Mouse (Mus musculus) liver, embryonic 12.5 days (tissue): ENCODE data around the gene Terb1. TPM values are rescaled to one million over a fixed set of nuclear protein-coding genes. Genes with fewer than 3 reads are reported as not detected.

Experiments used
- ATAC-seq: fragments of 200-750 bp; cut with Nextera tagmentation; 2 replicates; pipeline ENCODE4 v1.8.0; 2017; ENCODE audit warnings: moderate number of reproducible peaks, mild to moderate bottlenecking, moderate library complexity
- H3K27ac ChIP-seq: fragments of 300-500 bp; sonication (generic); 2 replicates; pipeline ENCODE4 v1.5.1; 2016; ENCODE audit warnings: mild to moderate bottlenecking
- H3K27me3 ChIP-seq: fragments of 300-500 bp; sonication (generic); replicated peaks from 2 replicates; pipeline ENCODE4 v1.6.1; 2016; ENCODE audit warnings: mild to moderate bottlenecking, moderate library complexity
- H3K36me3 ChIP-seq: fragments of 300-500 bp; sonication (generic); 2 replicates; pipeline ENCODE4 v1.6.1; 2016; ENCODE audit warnings: mild to moderate bottlenecking, moderate library complexity
- H3K4me1 ChIP-seq: fragments of 300-500 bp; sonication (generic); 2 replicates; pipeline ENCODE4 v1.6.1; 2016
- H3K4me2 ChIP-seq: fragments of 300-500 bp; sonication (generic); 2 replicates; pipeline ENCODE4 v1.6.1; 2016; ENCODE audit warnings: mild to moderate bottlenecking, moderate library complexity
- H3K4me3 ChIP-seq: fragments of 300-500 bp; sonication (generic); 2 replicates; pipeline ENCODE4 v1.5.1; 2016; ENCODE audit warnings: mild to moderate bottlenecking, moderate library complexity
- H3K9ac ChIP-seq: fragments of 300-500 bp; sonication (generic); 2 replicates; pipeline ENCODE4 v1.6.1; 2016; ENCODE audit warnings: mild to moderate bottlenecking, moderate library complexity
- H3K9me3 ChIP-seq: fragments of 300-500 bp; sonication (generic); replicated peaks from 2 replicates; pipeline ENCODE4 v1.6.1; 2016; ENCODE audit warnings: mild to moderate bottlenecking, moderate library complexity
- WGBS: fragments of 180-500 bp; shearing (Covaris S2); methylation state at CpG from one replicate; pipeline ENCODE4 v1.1.7; 2016; ENCODE audit not compliant: insufficient replicate concordance; 5-methylcytosine and 5-hydroxymethylcytosine counted together
- polyA plus RNA-seq: library from polyadenylated mRNA; unstranded; fragments of >200 nt; fragmentation: Nextera tagmentation; extraction: Ambion mirVana; gene quantifications from 2 replicates; pipeline ENCODE4 v1.2.1, GENCODE M21; 2016

Gene Terb1
- polyA plus RNA-seq = 0.04 and 0.07 TPM in 2 replicates

- H3K27ac ChIP-seq = no peak within 1 kb of the TSS
Observed at GRCm38 (mm10) chr8:104509061-104510006, at the start of gene Terb1. TSS of gene Terb1 (minus strand) at chr8:104509910.

GRCm38 (mm10) chr8:104557226-104557625 is 47.5 kb upstream of the Terb1 start:
- no peak overlapping the region for H3K27ac ChIP-seq
- H3K9ac ChIP-seq = no peak overlapping the region
- peaks cover 32% of the 10 kb centered on the region for H3K27me3 ChIP-seq
- ATAC-seq = peak; percentile 60; the same call in 1 of the 2 replicates
- 40% methylated on average over 7 of the region's 7 CpGs for WGBS
- no peaks in the 10 kb centered on the region for H3K36me3 ChIP-seq
- no peaks in the 10 kb centered on the region for H3K9me3 ChIP-seq
- no peak overlapping the region for H3K4me3 ChIP-seq
- H3K4me1 ChIP-seq = no peaks in the 10 kb centered on the region
- H3K4me2 ChIP-seq = no peak overlapping the region

More at GRCm38 (mm10) chr8:104509061-104510006, at the start of gene Terb1:
- Histone ChIP-seq H3K4me3 (peak within 1 kb of the TSS; percentile 60), H3K4me2 (peak within 1 kb of the TSS; percentile 97), H3K36me3 (peaks cover 15% of the 10 kb centered on the region), H3K9me3 (no peaks in the 10 kb centered on the region), H3K27me3 (0 out of 2 replicates have a peak, but pooled peaks cover 15% of the 10 kb centered on the region), H3K9ac (peak within 1 kb of the TSS; percentile 68), H3K4me1 (peaks cover 12% of the 10 kb centered on the region)
- peak; percentile 63 for ATAC-seq
- WGBS = 5% methylated on average over 63 of the region's 64 CpGs

GRCm38 (mm10) chr8:104555191-104555590 is 45.5 kb upstream of the Terb1 start:
- H3K9ac ChIP-seq = no peak overlapping the region
- no peak for ATAC-seq
- 71% methylated on average over 4 of the region's 4 CpGs for WGBS
- no peak overlapping the region for H3K4me2 ChIP-seq
- H3K36me3 ChIP-seq = no peaks in the 10 kb centered on the region
- no peak overlapping the region for H3K27ac ChIP-seq
- H3K4me3 ChIP-seq = no peak overlapping the region
- H3K27me3 ChIP-seq = peaks cover 32% of the 10 kb centered on the region
- H3K9me3 ChIP-seq = no peaks in the 10 kb centered on the region
- H3K4me1 ChIP-seq = no peaks in the 10 kb centered on the region

DNA sequence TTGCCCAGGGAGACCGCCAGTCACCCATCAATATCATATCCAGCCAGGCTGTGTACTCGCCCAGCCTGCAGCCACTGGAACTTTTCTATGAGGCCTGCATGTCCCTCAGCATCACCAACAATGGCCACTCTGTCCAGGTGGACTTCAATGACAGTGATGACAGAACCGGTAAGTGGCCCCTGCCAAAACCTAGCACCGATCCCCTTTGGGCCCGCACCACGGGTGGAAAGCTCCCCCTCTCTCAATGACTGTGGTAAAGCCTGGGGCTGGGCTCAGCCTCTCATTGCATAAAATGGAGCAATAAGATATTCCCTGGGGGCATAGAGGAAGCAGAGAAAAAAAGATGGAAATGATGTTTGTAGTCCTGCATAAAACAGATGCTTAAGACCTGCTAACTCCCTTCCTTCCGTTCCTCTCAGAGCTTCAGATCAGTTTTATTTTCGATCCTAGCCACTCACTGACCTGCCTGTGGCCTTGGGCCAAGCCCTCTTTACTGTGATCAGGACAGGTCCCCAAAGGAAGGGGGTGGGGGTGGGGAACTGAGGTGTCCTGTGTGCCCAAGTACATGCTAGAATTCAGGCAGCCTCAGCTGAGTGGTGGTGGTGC is 33.8 kb upstream of the Terb1 start:
- Histone ChIP-seq H3K4me3 (no peak overlapping the region), H3K27me3 (peaks cover 68% of the 10 kb centered on the region), H3K4me2 (no peak overlapping the region), H3K4me1 (peaks cover 15% of the 10 kb centered on the region), H3K36me3 (no peaks in the 10 kb centered on the region), H3K27ac (no peak overlapping the region), H3K9ac (no peak overlapping the region), H3K9me3 (no peaks in the 10 kb centered on the region)
- 71% methylated on average over 8 of the region's 8 CpGs for WGBS
- no peak for ATAC-seq

DNA sequence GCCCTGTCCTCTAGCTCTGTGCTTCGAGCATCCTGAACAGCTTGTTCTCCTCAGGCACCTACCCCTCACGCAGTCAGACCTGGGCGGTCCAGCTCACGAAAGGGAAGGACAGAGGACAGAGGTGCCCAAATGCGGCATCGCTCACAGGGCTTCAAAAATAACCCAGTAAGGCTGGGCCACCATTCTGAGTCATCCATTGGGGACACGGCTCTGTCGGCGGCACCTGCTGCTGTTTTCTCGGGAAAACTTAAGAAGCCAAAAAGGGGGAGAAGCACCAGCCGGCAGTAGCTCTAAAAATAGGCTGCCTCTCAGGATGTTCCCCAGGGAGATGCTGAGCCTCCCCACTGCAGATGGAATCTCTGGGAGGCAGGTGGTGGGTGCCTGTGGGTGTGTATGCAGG is 32.5 kb upstream of the Terb1 start:
- no peak overlapping the region for H3K4me3 ChIP-seq
- H3K27me3 ChIP-seq = peaks cover 75% of the 10 kb centered on the region
- H3K9me3 ChIP-seq = no peaks in the 10 kb centered on the region
- no peaks in the 10 kb centered on the region for H3K36me3 ChIP-seq
- no peak overlapping the region for H3K9ac ChIP-seq
- H3K27ac ChIP-seq = no peak overlapping the region
- peaks cover 15% of the 10 kb centered on the region for H3K4me1 ChIP-seq
- no peak for ATAC-seq
- no peak overlapping the region for H3K4me2 ChIP-seq
- WGBS = 22% methylated on average over 11 of the region's 11 CpGs

- no peaks in the 10 kb centered on the region for H3K9me3 ChIP-seq
- no peaks in the 10 kb centered on the region for H3K36me3 ChIP-seq
- H3K9ac ChIP-seq = no peak overlapping the region
- WGBS = 13% methylated on average over 8 of the region's 8 CpGs
- ATAC-seq = no peak
- peak overlapping the region; percentile 55 for H3K4me3 ChIP-seq
- H3K4me2 ChIP-seq = peak overlapping the region; percentile 72
- H3K27ac ChIP-seq = no peak overlapping the region
- peaks cover 75% of the 10 kb centered on the region for H3K27me3 ChIP-seq
- H3K4me1 ChIP-seq = peaks cover 15% of the 10 kb centered on the region
Observed at GRCm38 (mm10) chr8:104541515-104541880, 31.8 kb upstream of the Terb1 start.

- Histone ChIP-seq H3K4me3 (peak overlapping the region; percentile 55), H3K36me3 (no peaks in the 10 kb centered on the region), H3K4me2 (peak overlapping the region; percentile 72), H3K27me3 (peaks cover 72% of the 10 kb centered on the region), H3K9ac (peak overlapping the region; percentile 22), H3K4me1 (peaks cover 17% of the 10 kb centered on the region), H3K27ac (no peak overlapping the region), H3K9me3 (no peaks in the 10 kb centered on the region)
- WGBS = under 1% methylated on average over 76 of the region's 76 CpGs
- ATAC-seq = peak; percentile 21; the same call in 1 of the 2 replicates
Observed at GRCm38 (mm10) chr8:104540710-104541514, 31.2 kb upstream of the Terb1 start.

GRCm38 (mm10) chr8:104540238-104540637 is 30.5 kb upstream of the Terb1 start:
- Histone ChIP-seq H3K4me2 (peak overlapping the region; percentile 72), H3K4me1 (peaks cover 24% of the 10 kb centered on the region), H3K9ac (no peak overlapping the region), H3K36me3 (no peaks in the 10 kb centered on the region), H3K27ac (no peak overlapping the region), H3K4me3 (peak overlapping the region; percentile 55), H3K9me3 (no peaks in the 10 kb centered on the region), H3K27me3 (peaks cover 72% of the 10 kb centered on the region)
- ATAC-seq = 0 out of 2 replicates have a peak, but pooled peaks have one; percentile 5
- 28% methylated on average over 7 of the region's 7 CpGs for WGBS

GRCm38 (mm10) chr8:104539566-104539965 is 29.9 kb upstream of the Terb1 start:
- Histone ChIP-seq H3K9ac (no peak overlapping the region), H3K27ac (no peak overlapping the region), H3K4me1 (peaks cover 30% of the 10 kb centered on the region), H3K4me2 (no peak overlapping the region), H3K36me3 (no peaks in the 10 kb centered on the region), H3K27me3 (peaks cover 71% of the 10 kb centered on the region), H3K9me3 (no peaks in the 10 kb centered on the region), H3K4me3 (no peak overlapping the region)
- 71% methylated on average over 2 of the region's 2 CpGs for WGBS
- ATAC-seq = no peak

DNA sequence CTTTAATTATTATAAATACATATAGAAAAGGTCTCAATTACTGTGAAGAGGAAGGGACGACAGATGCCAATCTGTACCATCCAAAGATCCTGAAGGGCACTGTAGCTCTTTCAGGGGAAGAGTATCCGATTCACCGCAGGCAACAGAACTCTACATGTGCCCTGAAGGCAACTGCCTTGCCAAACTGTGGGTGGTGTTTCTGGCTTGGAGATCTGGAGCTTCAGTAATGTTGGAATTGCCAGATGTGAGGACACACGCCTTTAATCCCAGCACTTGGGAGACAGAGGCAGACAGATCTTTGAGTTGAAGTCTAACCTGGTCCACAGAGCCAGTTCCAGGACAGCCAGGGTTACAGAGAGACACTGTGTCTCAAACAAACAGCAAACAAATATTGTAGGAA is 29.2 kb upstream of the Terb1 start:
- no peaks in the 10 kb centered on the region for H3K36me3 ChIP-seq
- 74% methylated on average over 4 of the region's 4 CpGs for WGBS
- H3K4me3 ChIP-seq = no peak overlapping the region
- H3K27ac ChIP-seq = no peak overlapping the region
- no peak for ATAC-seq
- peaks cover 64% of the 10 kb centered on the region for H3K27me3 ChIP-seq
- peaks cover 30% of the 10 kb centered on the region for H3K4me1 ChIP-seq
- H3K9ac ChIP-seq = no peak overlapping the region
- no peaks in the 10 kb centered on the region for H3K9me3 ChIP-seq
- H3K4me2 ChIP-seq = no peak overlapping the region

DNA sequence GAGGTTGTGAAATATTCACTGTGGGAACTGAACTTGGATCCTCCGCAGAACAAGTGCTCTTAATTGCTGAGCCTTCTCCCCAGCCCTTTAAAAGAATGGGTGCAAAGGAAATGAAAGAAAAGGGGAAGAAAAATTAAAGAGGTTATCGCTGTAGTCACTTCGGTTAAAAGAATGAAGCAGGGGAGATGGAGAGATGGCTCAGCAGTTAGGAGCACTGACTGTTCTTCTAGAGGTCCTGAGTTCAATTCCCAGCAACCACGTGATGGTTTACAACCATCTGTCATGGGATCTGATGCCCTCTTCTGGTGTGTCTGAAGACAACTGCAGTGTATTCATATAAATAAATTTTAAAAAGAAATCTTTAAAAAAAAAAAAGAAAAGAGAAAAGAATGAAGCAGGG is 26.3 kb upstream of the Terb1 start:
- Histone ChIP-seq H3K4me2 (peak overlapping the region; percentile 78), H3K9me3 (no peaks in the 10 kb centered on the region), H3K27ac (no peak overlapping the region), H3K36me3 (peaks cover 3% of the 10 kb centered on the region; the same call in 1 of the 2 replicates), H3K4me3 (peak overlapping the region; percentile 93), H3K9ac (peak overlapping the region; percentile 65), H3K4me1 (peaks cover 40% of the 10 kb centered on the region), H3K27me3 (peaks cover 35% of the 10 kb centered on the region)
- no peak for ATAC-seq
- 64% methylated on average over 4 of the region's 4 CpGs for WGBS
